Mouse (Mus musculus) embryo, embryonic 10.5 days (tissue): Measurements from ENCODE around the gene Xpc.
"Not testable (repeated sequence)": the region's sequence is repeated elsewhere in the genome, so short reads cannot be mapped to it uniquely, and the experiment has no call there.

Experiments
- DNase-seq: peaks from one replicate; pipeline ENCODE4 v3.0.0-alpha.2; 2015; ENCODE audit warnings: low spot score

Xpc gene

GRCm38 (mm10) chr6:91472868-91473804 is 42.6 kb downstream of the Xpc start, which contains the start of the genes Chchd4 and Tmem43:
Gene Chchd4 (minus strand): TSS chr6:91473546.
Gene Tmem43 (plus strand): TSS chr6:91473703.
- peak; percentile 100 for DNase-seq

- DNase-seq = peak; percentile 39
Measured at GRCm38 (mm10) chr6:91472319-91472718, 43.4 kb downstream of the Xpc start.

- not testable (repeated sequence) for DNase-seq
Measured at GRCm38 (mm10) chr6:91471427-91471826, 44.3 kb downstream of the Xpc start.

- no peak for DNase-seq
Measured at GRCm38 (mm10) chr6:91470712-91471111, 45.0 kb downstream of the Xpc start.

GRCm38 (mm10) chr6:91467106-91467505 is 48.6 kb downstream of the Xpc start:
- DNase-seq = no peak

- no peak for DNase-seq
Measured at GRCm38 (mm10) chr6:91465756-91466155, 49.9 kb downstream of the Xpc start.

- DNase-seq = no peak
Measured at GRCm38 (mm10) chr6:91459471-91459870, 56.2 kb downstream of the Xpc start.

GRCm38 (mm10) chr6:91454546-91454945 is 61.1 kb downstream of the Xpc start:
- DNase-seq = no peak

- peak; percentile 4 for DNase-seq
Measured at GRCm38 (mm10) chr6:91452056-91452455, 63.6 kb downstream of the Xpc start.

- DNase-seq = no peak
Measured at GRCm38 (mm10) chr6:91449472-91450225, 66.0 kb downstream of the Xpc start.

- no peak for DNase-seq
Measured at GRCm38 (mm10) chr6:91445316-91445715, 70.4 kb downstream of the Xpc start.

GRCm38 (mm10) chr6:91441145-91441662 is 74.5 kb downstream of the Xpc start:
- DNase-seq = peak; percentile 1

- DNase-seq = peak; percentile 98
Measured at GRCm38 (mm10) chr6:91440474-91441144, 75.1 kb downstream of the Xpc start.
